Mouse (Mus musculus): ENCODE data around the gene Cys1. TPM values are rescaled to one million over a fixed set of nuclear protein-coding genes. Genes with fewer than 3 reads are reported as not detected.

The Cys1 gene
- total RNA-seq, 1 experiment from 2014 or later: not detected

Other genes starting within 250 kb of the Cys1 start
- 44.6 to 78.9 TPM (median 57.4 TPM) in 3 replicates for gene Taf1b, start 183.5 kb downstream of the Cys1 start, total RNA-seq (2017)
- 0.29 to 3.6 TPM (median 1.4 TPM) in 3 replicates for gene Grhl1, start 109.5 kb downstream of the Cys1 start, total RNA-seq (2017)
- gene Klf11, start 30.5 kb downstream of the Cys1 start, total RNA-seq (2017): 27.5 to 35.9 TPM (median 31.5 TPM) in 3 replicates
- 5.4 to 11.1 TPM (median 6.5 TPM) in 3 replicates for gene Rrm2, start 26.4 kb upstream of the Cys1 start, total RNA-seq (2017)
- gene Mboat2, start 149.1 kb upstream of the Cys1 start, total RNA-seq (2017): 3.0 to 7.7 TPM (median 4.0 TPM) in 3 replicates

All from monocyte, adult 5-6 weeks (primary cell).